ENCODE assay signal across 8 mouse cellular contexts in genomic region chr16:92300649-92301411, GRCm38 (mm10). TPM values are rescaled to one million over a fixed set of nuclear protein-coding genes. Genes with fewer than 3 reads are reported as not detected.
DNase-seq lines count a peak whose midpoint lies in the region; ATAC-seq and TF ChIP-seq lines count a peak whose summit lies in the region.

TSS of gene Smim11 (plus strand) at chr16:92301286.

- H3K27me3 ChIP-seq in kidney, embryonic 14.5 days (ENCODE audit: control insufficient read depth, insufficient read depth, low read length): no peaks in the 10 kb centered on the region
- no peaks in the 10 kb centered on the region for H3K27me3 ChIP-seq in limb, embryonic 15.5 days

- H3K9me3 ChIP-seq in kidney, embryonic 14.5 days (ENCODE audit: control insufficient read depth, low read length): no peaks in the 10 kb centered on the region
- H3K9me3 ChIP-seq in limb, embryonic 15.5 days: no peaks in the 10 kb centered on the region

- H3K36me3 ChIP-seq in kidney, embryonic 14.5 days (ENCODE audit: control insufficient read depth, insufficient read depth, low read length): peaks cover 2% of the 10 kb centered on the region; the same call in 1 of the 2 replicates
- H3K36me3 ChIP-seq in limb, embryonic 15.5 days: peaks cover 7% of the 10 kb centered on the region

- 12% methylated on average over 32 of the region's 32 CpGs for WGBS in kidney, embryonic 14.5 days
- 11% methylated on average over 32 of the region's 32 CpGs for WGBS in limb, embryonic 15.5 days

- H3K4me3 ChIP-seq in bone marrow macrophage, adult 2 months (ENCODE audit: insufficient read depth, low read length): peak within 1 kb of the TSS; percentile 97
- H3K4me3 ChIP-seq in embryonic fibroblast, embryonic 13.5 days (ENCODE audit: insufficient read depth, low read length): peak within 1 kb of the TSS; percentile 70
- H3K4me3 ChIP-seq in kidney, embryonic 14.5 days (ENCODE audit: low read length): peak within 1 kb of the TSS; percentile 48
- peak within 1 kb of the TSS; percentile 61 for H3K4me3 ChIP-seq in limb, embryonic 15.5 days

- peaks cover 13% of the 10 kb centered on the region for H3K4me1 ChIP-seq in bone marrow macrophage, adult 2 months (ENCODE audit: control insufficient read depth, insufficient read depth, low read length)
- peaks cover 4% of the 10 kb centered on the region; the same call in 1 of the 2 replicates for H3K4me1 ChIP-seq in embryonic fibroblast, embryonic 13.5 days (ENCODE audit: control insufficient read depth, insufficient read depth, low read length)
- peaks cover 16% of the 10 kb centered on the region for H3K4me1 ChIP-seq in kidney, embryonic 14.5 days (ENCODE audit: control insufficient read depth, insufficient read depth, low read length)
- peaks cover 16% of the 10 kb centered on the region for H3K4me1 ChIP-seq in limb, embryonic 15.5 days

- ATAC-seq in kidney, embryonic 14.5 days (ENCODE audit: low FRiP score, low TSS enrichment): peak; percentile 95
- ATAC-seq in limb, embryonic 15.5 days (ENCODE audit: insufficient number of reproducible peaks, low FRiP score, low TSS enrichment, low read depth): peak; percentile 86

- peak within 1 kb of the TSS; percentile 72 for H3K4me2 ChIP-seq in kidney, embryonic 14.5 days (replicated peaks; ENCODE audit: low read depth, low read length)
- H3K4me2 ChIP-seq in limb, embryonic 15.5 days: peak within 1 kb of the TSS; percentile 71

- DNase-seq in A20 (ENCODE audit: low read depth, low spot score): peak; percentile 96
- peak; percentile 94 to 96 for DNase-seq in heart, adult 9 months (ENCODE audit: low spot score in 2 of 2)
- peak; percentile 58 to 75 for DNase-seq in monocyte, adult 2 months (ENCODE audit: low read depth in 1 of 2, low spot score in 2 of 2)
- peak; percentile 92 to 95 for DNase-seq in spleen, postnatal 36 days (ENCODE audit: low spot score in 2 of 2)

- H3K9ac ChIP-seq in kidney, embryonic 14.5 days (ENCODE audit: low read depth, low read length): peak within 1 kb of the TSS; percentile 57
- peak within 1 kb of the TSS; percentile 76 for H3K9ac ChIP-seq in limb, embryonic 15.5 days

- TF ChIP-seq CTCF in bone marrow macrophage, adult 2 months (IDR thresholded peaks at IDR 0.05; ENCODE audit: low read depth, low read length): no peak
- no peak for TF ChIP-seq CTCF in embryonic fibroblast, embryonic 13.5 days (IDR thresholded peaks at IDR 0.05; ENCODE audit: borderline replicate concordance, insufficient read depth, low read length)

- peak within 1 kb of the TSS; percentile 49 for H3K27ac ChIP-seq in bone marrow macrophage, adult 2 months (ENCODE audit: insufficient read depth, low read depth, low read length)
- no peak within 1 kb of the TSS for H3K27ac ChIP-seq in embryonic fibroblast, embryonic 13.5 days (ENCODE audit: insufficient read depth, low read length)
- H3K27ac ChIP-seq in kidney, embryonic 14.5 days (ENCODE audit: low read depth, low read length): peak within 1 kb of the TSS; percentile 66; the same call in 1 of the 2 replicates
- peak within 1 kb of the TSS; percentile 67 for H3K27ac ChIP-seq in limb, embryonic 15.5 days

- no peak for TF ChIP-seq POLR2A in bone marrow macrophage, adult 2 months (IDR thresholded peaks at IDR 0.05; ENCODE audit: borderline replicate concordance, low read depth, low read length)
- peak; percentile 76 for TF ChIP-seq POLR2A in embryonic fibroblast, embryonic 13.5 days (IDR thresholded peaks at IDR 0.05; ENCODE audit: low read depth, low read length)

RNA-seq across cellular contexts. Expression of gene Smim11, which starts in this region (rescaled TPM):
- polyA plus RNA-seq in bone marrow macrophage, adult 2 months (2012; ENCODE audit: insufficient read depth, insufficient read length, missing spikeins): 68.3 and 95.1 TPM in 2 replicates
- polyA plus RNA-seq in embryonic fibroblast, embryonic 13.5 days (2011; ENCODE audit: insufficient read length, low read depth, missing spikeins): 33.6 and 50.5 TPM in 2 replicates
- 125 and 160 TPM in 2 replicates for polyA plus RNA-seq in kidney, embryonic 14.5 days (2014; fragmentation: Nextera tagmentation; extraction: Ambion mirVana)
- polyA plus RNA-seq in limb, embryonic 15.5 days (2015; fragmentation: Nextera tagmentation; extraction: Ambion mirVana): 129 and 138 TPM in 2 replicates
